Mouse (Mus musculus): Measurements from ENCODE around the gene Olfr352.

Olfr352 gene

GRCm38 (mm10) chr2:36868160-36868559, at the start of gene Olfr352:
Olfr352 (plus strand) TSS chr2:36868460.
- no peak for DNase-seq (ENCODE audit: extremely low spot score, low read depth, low spot score)

GRCm38 (mm10) chr2:36846010-36846409, 22.2 kb upstream of the Olfr352 start, which contains the start of gene Olfr350:
Olfr350 (plus strand) TSS chr2:36846310.
- DNase-seq (ENCODE audit: extremely low spot score, low read depth, low spot score) = no peak

GRCm38 (mm10) chr2:36862560-36862959, 5.7 kb upstream of the Olfr352 start, which contains the start of gene Olfr351:
Olfr351 (minus strand) TSS chr2:36862660.
- no peak for DNase-seq (ENCODE audit: extremely low spot score, low read depth, low spot score)

GRCm38 (mm10) chr2:36892836-36893235, 24.6 kb downstream of the Olfr352 start, which contains the start of gene Olfr353:
Olfr353 (minus strand) TSS chr2:36892936.
- DNase-seq (ENCODE audit: extremely low spot score, low read depth, low spot score) = no peak

- DNase-seq (ENCODE audit: extremely low spot score, low read depth, low spot score) = no peak
These were observed 28.9 kb downstream of the Olfr352 start for GRCm38 (mm10) chr2:36897114-36897513.

GRCm38 (mm10) chr2:36905380-36905779, 37.1 kb downstream of the Olfr352 start, which contains the start of gene Olfr354:
Olfr354 (plus strand) TSS chr2:36905680.
- DNase-seq (ENCODE audit: extremely low spot score, low read depth, low spot score) = no peak
